Mouse (Mus musculus): ENCODE results near the gene 4930442H23Rik.

GRCm38 (mm10) chr10:81216260-81216659 lies 32.6 kb upstream of the 4930442H23Rik start:
- TF ChIP-seq CTCF (IDR thresholded peaks at IDR 0.05; ENCODE audit: borderline replicate concordance, extremely low read depth, insufficient read depth, insufficient read length): no peak
- TF ChIP-seq POLR2A (IDR thresholded peaks at IDR 0.05; ENCODE audit: borderline replicate concordance, extremely low read depth, insufficient read depth, insufficient read length, poor library complexity, severe bottlenecking): no peak

All from brain, embryonic 14.5 days (tissue).